Comparison of ENCODE assay signal across 24 mouse cellular contexts in genomic region chr9:116460022-116460421, GRCm38 (mm10).
A peak's percentile ranks its signal among the peaks of the same experiment; 100 is the strongest.
DNase-seq lines count a peak whose midpoint lies in the region; ATAC-seq and TF ChIP-seq lines count a peak whose summit lies in the region.
"Had no signal": no experiment of that assay in that cellular context is flagged by ENCODE, and none has a peak within 500 bp of the region (broad histone marks: within the 10 kb centered on the region; RNA-seq: fewer than 3 reads in every experiment).

No protein-coding gene starts in this region.

- no peak for TF ChIP-seq CTCF in CH12.LX (conservative IDR thresholded peaks at IDR 0.05 in 1 of 2, IDR thresholded peaks at IDR 0.05 in 1 of 2; ENCODE audit: low read depth in 2 of 2, low read length in 2 of 2)

- no peak overlapping the region for H3K9ac ChIP-seq in CH12.LX (ENCODE audit: insufficient read depth, low read depth)
- H3K9ac ChIP-seq: embryonic facial prominence, embryonic 13.5 days; embryonic facial prominence, embryonic 15.5 days; forebrain, embryonic 12.5 days had no signal

- no peak overlapping the region for H3K4me3 ChIP-seq in CH12.LX (replicated peaks in 1 of 3; ENCODE audit: low read depth in 2 of 3, low read length in 2 of 3, poor library complexity in 1 of 3)
- H3K4me3 ChIP-seq: embryonic facial prominence, embryonic 13.5 days; embryonic facial prominence, embryonic 15.5 days; erythroblast, embryonic 14.5 days; forebrain, embryonic 10.5 days; forebrain, embryonic 12.5 days had no signal

- in situ Hi-C loops in CH12.LX (cut with MboI; ENCODE audit: low pct_ligation_motif_present, low pct_unique_long_range_greater_than_20kb, low sequenced_read_pairs), result no loop called here

- TF ChIP-seq POLR2A in CH12.LX (IDR thresholded peaks at IDR 0.05; ENCODE audit: low read depth, low read length), result no peak

- 0 out of 2 replicates have a peak overlapping the region, but pooled peaks have one; percentile 1 for H3K4me2 ChIP-seq in CH12.LX (ENCODE audit: insufficient read depth, low read depth, poor library complexity, severe bottlenecking)
- H3K4me2 ChIP-seq: embryonic facial prominence, embryonic 13.5 days; embryonic facial prominence, embryonic 15.5 days; forebrain, embryonic 12.5 days had no signal

- H3K4me1 ChIP-seq in CH12.LX (ENCODE audit: control insufficient read depth in 1 of 2, insufficient read depth in 2 of 2), result peaks cover 0 to 6% of the 10 kb centered on the region in 2 experiments; a peak in 2 of 4 replicates
- H3K4me1 ChIP-seq: embryonic facial prominence, embryonic 15.5 days had no signal

- no peaks in the 10 kb centered on the region for H3K36me3 ChIP-seq in CH12.LX (replicated peaks in 1 of 2; ENCODE audit: control insufficient read depth in 1 of 2, insufficient read depth in 1 of 2, low read length in 1 of 2)
- H3K36me3 ChIP-seq: embryonic facial prominence, embryonic 13.5 days; embryonic facial prominence, embryonic 15.5 days; forebrain, embryonic 10.5 days; forebrain, embryonic 12.5 days; G1E had no signal

- ATAC-seq in common myeloid progenitor, adult 5-6 weeks (replicated peaks; ENCODE audit: low read depth, poor library complexity, severe bottlenecking), result peak; percentile 62
- ATAC-seq in megakaryocyte progenitor cell, adult 5-6 weeks (replicated peaks; ENCODE audit: poor library complexity), result peak; percentile 37; the same call in 1 of the 2 replicates
- ATAC-seq: activated CD4-positive, CD25-positive, alpha-beta regulatory T cell, adult 4 months; forebrain, embryonic 14.5 days; forebrain, embryonic 16.5 days; Patski had no signal

- peaks cover 4% of the 10 kb centered on the region for H3K9me3 ChIP-seq in CH12.LX (replicated peaks; ENCODE audit: low read length)
- H3K9me3 ChIP-seq: embryonic facial prominence, embryonic 13.5 days; embryonic facial prominence, embryonic 15.5 days; forebrain, embryonic 10.5 days; forebrain, embryonic 12.5 days had no signal

- no peak overlapping the region for H3K27ac ChIP-seq in CH12.LX (ENCODE audit: insufficient read depth, low read depth)
- H3K27ac ChIP-seq: embryonic facial prominence, embryonic 13.5 days; embryonic facial prominence, embryonic 15.5 days; forebrain, embryonic 10.5 days; forebrain, embryonic 12.5 days had no signal

- no peak for DNase-seq in CH12.LX (ENCODE audit: extremely low read depth)
- DNase-seq in embryo, embryonic 10 days (ENCODE audit: low spot score), result no peak
- no peak for DNase-seq in cerebellum, postnatal 10 days
- DNase-seq: adrenal gland, adult 8-10 months; adrenal gland, postnatal 14 days; adrenal gland, postnatal 36 days; cerebellum, adult 11-12 months; cerebellum, adult 2 months; cerebellum, adult 9-10 months; cerebellum, postnatal 14 days; cerebellum, postnatal 36 days; embryo, embryonic 11 days had no signal

- no peak for TF ChIP-seq RAD21 in CH12.LX (IDR thresholded peaks at IDR 0.05; ENCODE audit: low read depth, low read length)

- no peak for TF ChIP-seq EP300 in CH12.LX (IDR thresholded peaks at IDR 0.05; ENCODE audit: low read length)

- H3K27me3 ChIP-seq in CH12.LX (replicated peaks), result no peaks in the 10 kb centered on the region
- H3K27me3 ChIP-seq: embryonic facial prominence, embryonic 13.5 days; embryonic facial prominence, embryonic 15.5 days; forebrain, embryonic 12.5 days; Patski had no signal

- dilution Hi-C loops in CH12.LX (cut with MboI; ENCODE audit: extremely low pct_ligation_motif_present, extremely low pct_unique_long_range_greater_than_20kb, low sequenced_read_pairs), result no loop called here

- no peaks in the 10 kb centered on the region for H3K79me2 ChIP-seq in CH12.LX (replicated peaks; ENCODE audit: control insufficient read depth, extremely low read depth, insufficient read depth, poor library complexity, severe bottlenecking)

TF ChIP-seq in CH12.LX, 34 proteins besides CTCF, POLR2A, EP300 and RAD21:
- TF ChIP-seq UBTF (IDR thresholded peaks at IDR 0.05; ENCODE audit: low read depth, low read length) (no peak), MAFK (IDR thresholded peaks at IDR 0.05; ENCODE audit: insufficient replicate concordance, low read length) (no peak), E2F4 (IDR thresholded peaks at IDR 0.05; ENCODE audit: insufficient replicate concordance, low read depth, low read length) (no peak), ZNF384 (IDR thresholded peaks at IDR 0.05; ENCODE audit: low read depth, low read length) (no peak), MYC (IDR thresholded peaks at IDR 0.05; ENCODE audit: low read depth, low read length) (no peak), TCF12 (IDR thresholded peaks at IDR 0.05; ENCODE audit: low read depth, low read length) (no peak), BHLHE40 (IDR thresholded peaks at IDR 0.05; ENCODE audit: low read depth, low read length) (no peak), JUN (IDR thresholded peaks at IDR 0.05; ENCODE audit: insufficient read depth, low read depth, low read length) (no peak)
